Mouse (Mus musculus): ENCODE results near the gene Abca1.

Abca1 gene

DNA sequence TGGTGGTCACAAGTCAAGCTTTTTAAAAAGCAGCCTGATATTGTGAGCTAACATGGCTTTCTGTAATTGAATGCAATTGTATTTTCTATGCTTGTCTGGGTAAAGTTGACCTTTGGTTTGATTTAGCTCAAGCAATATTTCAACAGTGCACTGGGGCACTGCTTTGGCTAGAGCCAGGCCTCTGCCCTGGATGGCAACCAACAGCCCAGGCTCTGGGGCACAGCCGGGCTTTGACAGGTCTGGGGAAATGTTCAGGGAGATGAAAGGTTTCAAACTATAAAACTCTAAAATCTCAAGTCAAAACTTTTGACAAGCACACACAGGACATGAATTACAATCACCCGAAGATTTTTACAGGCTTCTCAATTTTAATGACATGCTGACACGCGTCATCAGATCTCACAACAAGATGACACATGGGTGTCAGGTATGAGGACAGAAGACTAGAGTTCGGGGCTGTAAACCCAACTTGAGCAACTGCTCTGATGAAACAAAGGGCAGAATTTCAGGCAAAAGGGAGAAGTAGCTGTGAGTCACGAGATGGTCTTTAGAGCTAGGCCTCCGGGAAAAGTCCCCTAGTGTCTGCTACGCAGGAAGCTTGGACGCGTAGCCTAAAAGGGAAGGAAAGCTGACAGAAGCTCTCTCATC lies 39.5 kb downstream of the Abca1 start:
- no peak for DNase-seq

- no peak for DNase-seq
Observed at GRCm38 (mm10) chr4:53118643-53119042, 41.1 kb downstream of the Abca1 start.

DNA sequence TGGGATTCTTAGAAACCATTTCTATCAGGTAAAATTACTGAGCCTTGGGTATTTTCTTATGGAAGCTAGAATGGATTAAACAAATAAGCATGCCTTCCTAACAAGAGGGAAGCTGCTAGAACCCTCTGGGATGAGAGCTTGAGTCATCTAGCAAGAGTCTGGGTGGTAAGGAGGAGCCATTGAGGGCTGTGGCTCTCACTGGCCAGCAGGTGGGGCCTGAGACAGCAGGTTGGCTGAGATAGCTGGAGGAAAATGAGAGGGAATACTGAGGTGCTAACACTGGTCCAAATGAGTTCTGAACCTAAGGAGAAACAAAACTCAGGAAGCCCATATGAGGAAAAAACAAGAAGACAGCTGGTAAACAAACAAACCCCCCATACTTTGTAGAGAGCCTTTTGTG lies 42.1 kb downstream of the Abca1 start:
- peak; percentile 12 for DNase-seq

DNA sequence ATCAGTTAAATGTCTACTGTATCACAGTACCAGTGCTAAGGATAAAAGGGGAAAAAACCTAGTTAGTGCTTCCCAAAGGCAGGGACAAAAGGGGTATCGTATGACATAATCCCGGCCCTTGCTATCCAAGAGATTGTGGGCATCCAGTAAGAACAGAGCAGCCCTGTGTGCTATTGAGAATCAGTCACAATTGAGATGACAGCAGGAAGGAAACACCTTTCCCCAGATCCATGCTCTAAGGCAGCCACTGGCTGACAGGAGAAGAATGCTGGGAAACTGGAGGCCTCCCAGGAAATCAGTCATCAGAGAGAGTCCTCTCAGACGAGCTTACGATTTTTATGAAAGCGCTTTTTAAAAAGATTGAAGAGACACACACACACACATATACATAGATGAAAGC lies 42.6 kb downstream of the Abca1 start:
- DNase-seq, result no peak

DNA sequence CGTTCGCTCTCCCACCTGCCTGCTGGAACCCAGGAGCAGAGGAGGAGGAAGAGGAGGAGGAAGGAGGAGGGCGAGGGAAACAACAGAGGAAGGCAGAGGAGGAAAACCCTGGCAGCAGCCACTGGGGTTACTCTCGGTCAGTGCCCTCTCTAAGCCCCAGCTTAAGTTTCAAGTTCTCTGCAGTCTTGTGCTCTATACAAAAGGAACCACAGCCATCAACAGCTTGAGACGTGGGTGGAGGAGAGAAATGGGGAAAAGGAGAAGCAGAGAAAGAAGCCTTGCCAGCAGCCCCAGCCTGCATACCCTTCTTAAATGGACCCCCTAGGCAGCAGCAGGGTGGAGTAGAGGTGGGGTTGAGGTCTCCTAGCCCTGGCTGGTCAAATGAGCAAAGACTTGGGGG lies 43.8 kb downstream of the Abca1 start:
- DNase-seq, result peak; percentile 57

DNA sequence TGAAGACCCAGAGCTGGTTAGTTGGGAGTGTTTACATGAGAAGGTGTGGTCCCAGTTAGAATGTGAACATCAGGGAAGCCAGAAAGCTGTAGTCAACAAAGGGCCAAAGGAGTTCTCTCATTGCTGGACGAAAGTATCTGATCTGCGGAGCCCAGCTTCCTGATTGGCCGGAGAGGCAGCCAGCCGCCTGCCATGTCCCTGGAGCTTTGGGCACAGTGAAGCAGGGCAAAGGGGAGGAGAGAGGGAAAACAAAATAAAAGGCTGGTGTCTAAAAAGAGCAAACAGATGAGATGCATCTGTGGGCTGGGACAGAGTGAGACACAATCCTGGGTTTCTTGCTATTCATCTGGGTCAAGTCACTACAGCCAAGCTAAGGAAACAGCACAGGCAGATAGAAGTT lies 44.3 kb downstream of the Abca1 start:
- DNase-seq, result peak; percentile 49

DNA sequence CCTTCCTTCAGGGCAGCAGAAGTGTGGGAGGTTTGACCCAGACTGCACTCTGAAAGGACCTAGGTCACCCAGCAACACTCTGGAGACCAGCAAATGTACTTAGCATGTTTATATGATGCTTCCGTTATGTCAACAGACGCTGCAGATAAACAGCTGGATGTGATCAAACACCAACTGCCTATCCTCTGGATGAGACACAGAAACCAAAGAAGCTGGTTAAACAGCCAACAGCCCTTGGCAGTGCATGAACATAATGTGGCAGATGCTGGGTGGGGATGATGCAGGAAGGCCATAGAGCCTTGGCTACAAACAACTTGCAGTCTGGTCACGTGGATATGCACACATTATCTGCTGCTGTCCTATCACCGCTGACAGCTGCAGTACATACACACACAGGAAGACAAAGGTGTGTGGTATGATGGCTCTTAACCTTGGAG lies 47.8 kb downstream of the Abca1 start:
- no peak for DNase-seq

DNA sequence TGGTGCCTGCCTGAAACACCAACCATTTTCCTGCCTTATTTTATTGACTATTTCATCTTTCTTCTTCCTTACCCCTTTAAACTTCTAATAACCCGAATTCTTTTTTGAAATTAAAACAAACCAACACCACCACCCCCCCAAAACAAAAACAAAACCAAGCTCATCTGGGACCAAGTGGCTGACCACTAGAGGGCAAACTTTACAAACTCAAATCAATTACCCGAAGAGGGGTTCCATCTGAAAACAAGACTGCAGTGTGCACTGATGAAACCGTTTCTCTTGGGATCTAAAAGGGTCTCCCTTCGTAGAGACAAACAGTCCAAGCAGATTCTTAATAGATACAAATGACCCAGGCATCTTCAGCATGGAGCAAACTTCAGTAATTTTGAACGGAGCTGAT lies 49.3 kb downstream of the Abca1 start:
- DNase-seq, result peak; percentile 58

- peak; percentile 16 for DNase-seq
Observed at GRCm38 (mm10) chr4:53109381-53109928, 50.2 kb downstream of the Abca1 start.

DNA sequence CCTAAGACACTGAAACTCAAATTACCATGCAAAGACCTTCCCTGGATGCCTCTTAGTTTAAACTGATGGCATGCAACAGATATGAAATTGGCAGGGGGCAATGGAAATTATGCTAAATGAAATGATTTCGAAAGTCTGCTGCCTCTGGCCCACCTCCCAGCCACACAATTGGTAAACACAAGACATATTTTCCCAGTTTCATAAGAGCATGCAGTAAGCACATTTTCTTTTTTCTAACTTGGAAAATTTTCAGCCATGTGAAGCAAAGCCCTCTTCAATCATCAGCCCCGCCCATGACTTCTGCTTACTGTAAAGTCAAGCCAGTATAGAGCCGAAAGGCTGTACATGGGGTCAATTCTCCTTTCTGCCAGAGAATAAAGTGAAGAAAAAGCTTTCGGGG lies 51.5 kb downstream of the Abca1 start:
- no peak for DNase-seq

GRCm38 (mm10) chr4:53106732-53107131 lies 53.0 kb downstream of the Abca1 start:
- DNase-seq, result no peak

DNA sequence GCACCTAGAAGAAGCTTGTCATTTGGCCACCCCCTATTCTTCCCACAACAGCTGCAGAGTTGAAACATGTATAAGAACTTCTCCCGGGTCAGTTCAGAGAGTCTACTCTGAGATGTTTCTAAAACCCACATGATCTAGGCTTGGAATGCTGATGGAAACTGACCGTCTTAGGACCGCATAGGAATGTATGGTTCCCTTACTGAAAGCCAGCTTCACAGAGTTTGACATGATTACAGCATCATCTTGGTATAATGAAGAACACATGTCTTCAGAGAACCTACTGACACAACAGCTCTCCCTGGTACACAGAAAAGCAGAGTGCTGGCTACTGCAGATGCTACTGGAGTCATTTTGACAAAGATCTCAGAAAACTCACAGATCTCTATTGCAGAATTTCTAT lies 53.6 kb downstream of the Abca1 start:
- no peak for DNase-seq

- no peak for DNase-seq
Observed at GRCm38 (mm10) chr4:53104634-53105033, 55.1 kb downstream of the Abca1 start.

GRCm38 (mm10) chr4:53102529-53102928 lies 57.2 kb downstream of the Abca1 start:
- no peak for DNase-seq

DNA sequence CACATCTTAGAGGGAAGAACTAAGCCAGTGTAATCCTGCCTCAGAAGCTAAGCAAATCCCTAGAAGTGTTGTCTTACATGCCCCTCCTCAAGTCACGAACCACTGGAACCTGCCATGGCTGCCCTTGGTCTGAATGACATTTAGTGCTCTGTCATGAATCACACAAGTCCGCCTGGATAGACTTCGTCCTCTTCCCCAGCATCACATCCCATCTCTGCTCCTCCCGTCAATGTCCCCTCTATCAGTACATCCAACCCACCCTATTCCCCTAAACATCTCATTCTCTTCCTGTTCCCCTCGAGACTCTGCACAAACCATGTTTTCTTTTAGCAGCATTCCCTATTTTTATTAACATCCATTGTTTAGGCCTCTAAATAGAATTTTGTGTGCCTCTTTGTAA lies 58.4 kb downstream of the Abca1 start:
- DNase-seq, result no peak

DNA sequence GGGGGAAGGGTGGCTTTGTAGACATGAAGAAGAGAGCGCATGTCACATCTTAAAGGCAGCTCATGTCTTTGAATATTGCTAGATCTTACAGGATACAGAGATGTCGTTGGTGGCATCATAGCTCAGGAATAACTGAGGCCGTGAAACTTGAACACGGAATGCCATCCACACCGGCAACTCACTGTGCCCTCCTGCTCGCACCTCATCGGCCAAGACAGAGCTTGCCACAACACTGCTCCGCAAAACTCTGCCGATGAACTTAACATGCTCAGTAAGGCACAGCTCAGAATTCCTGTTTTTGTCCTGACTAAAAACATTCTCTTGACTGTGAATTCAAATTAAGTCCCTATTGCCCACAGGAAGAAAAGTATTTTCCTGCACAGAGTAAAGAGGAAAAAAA lies 59.2 kb downstream of the Abca1 start:
- DNase-seq, result no peak

DNA sequence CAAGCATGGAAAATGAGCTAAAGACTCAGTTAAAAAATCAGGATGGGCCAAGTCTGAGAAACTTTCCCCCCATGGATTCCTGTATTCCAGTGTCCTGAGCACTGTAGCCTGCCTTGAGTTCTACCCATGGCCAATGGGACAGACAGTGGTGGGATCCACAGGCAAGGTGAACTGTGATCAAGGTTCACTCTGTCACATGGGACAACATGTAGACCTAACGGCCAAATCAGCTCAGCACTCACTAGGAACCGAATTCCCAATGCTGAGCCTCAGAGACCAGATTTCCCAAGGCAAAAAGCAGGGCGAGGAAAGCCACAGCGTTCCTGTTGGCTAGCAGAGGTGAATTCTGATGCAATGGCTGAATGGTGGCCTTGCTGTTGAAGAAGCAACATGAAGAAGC lies 64.8 kb downstream of the Abca1 start:
- no peak for DNase-seq

DNA sequence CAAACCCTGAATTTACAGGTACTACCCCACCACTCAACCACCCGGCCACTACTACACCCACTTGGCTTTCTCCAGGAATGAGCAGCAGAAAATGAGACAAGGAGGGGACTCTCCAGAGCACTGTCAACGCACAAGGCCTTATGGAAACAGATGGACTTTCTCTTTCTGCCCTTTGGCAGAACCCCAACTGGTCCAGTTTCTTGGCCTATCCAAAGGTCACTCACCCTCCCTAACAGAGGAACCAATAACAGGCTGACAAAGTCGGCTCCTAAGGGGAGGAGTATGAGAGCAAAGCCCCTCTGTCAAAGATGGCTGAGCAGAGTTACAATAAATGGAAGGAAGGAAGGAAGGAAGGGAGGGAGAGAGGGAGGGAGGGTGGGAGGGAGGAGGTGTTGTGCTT lies 65.4 kb downstream of the Abca1 start:
- DNase-seq, result no peak

DNA sequence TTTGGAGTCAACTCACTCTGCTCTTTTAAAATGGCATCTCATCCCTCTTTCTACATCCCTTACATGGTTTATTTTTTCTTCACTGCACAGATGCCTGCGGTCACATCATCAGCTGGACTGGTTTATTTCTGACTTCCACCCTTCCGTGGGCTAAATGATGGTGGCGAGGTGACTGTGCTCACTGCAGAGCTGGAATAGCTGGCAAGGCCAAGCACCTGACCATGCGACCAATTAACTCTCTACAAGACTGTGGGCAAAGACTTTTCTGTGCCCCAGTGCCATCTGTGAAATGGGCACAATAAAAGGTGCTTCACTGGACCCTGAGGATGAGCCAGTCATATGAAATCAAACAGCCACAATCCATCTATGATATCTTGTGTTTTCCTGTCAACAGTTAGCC lies 66.1 kb downstream of the Abca1 start:
- DNase-seq, result no peak

- no peak for DNase-seq
Observed at GRCm38 (mm10) chr4:53089641-53090040, 70.1 kb downstream of the Abca1 start.

- no peak for DNase-seq
Observed at GRCm38 (mm10) chr4:53088999-53089398, 70.7 kb downstream of the Abca1 start.

DNA sequence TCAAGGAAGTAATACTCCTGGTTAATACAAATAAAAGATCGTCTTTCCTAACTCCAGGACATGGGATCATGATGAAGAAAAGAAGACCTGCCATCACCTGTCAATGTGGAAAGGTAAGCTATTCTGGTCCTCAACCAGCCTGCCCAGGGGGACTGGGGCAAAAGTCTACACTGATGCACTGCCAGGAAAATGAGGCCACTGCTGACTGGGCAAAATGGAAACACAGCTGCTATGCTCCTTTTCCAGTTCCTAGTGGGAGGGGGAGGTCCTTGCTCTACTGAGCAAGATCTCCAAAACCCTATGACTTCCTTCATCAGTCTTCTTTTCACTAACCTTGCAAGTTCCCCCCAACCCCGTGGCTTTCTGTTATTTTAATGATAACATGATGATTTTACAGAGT lies 73.1 kb downstream of the Abca1 start:
- no peak for DNase-seq

- DNase-seq, result no peak
Observed at GRCm38 (mm10) chr4:53085634-53086033, 74.1 kb downstream of the Abca1 start.

DNA sequence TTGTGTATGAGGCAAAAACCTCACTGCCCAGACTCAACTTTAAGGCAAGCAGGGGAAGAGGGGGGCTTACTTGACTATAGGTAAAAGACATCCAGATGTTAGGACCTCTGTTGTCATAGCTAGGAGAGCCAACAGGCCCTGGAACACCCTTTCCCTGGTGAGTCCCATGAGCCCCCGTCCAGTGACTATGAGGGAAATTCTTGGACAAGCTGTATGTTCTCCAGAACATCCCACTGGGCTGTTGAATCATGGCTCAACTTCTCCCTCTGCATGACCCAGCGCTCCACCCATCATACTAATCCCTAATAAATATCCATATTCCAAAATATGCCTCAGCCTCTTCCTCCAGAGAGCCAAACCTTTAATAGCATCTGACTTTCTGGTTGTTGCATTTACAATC lies 76.6 kb downstream of the Abca1 start:
- DNase-seq, result no peak

DNA sequence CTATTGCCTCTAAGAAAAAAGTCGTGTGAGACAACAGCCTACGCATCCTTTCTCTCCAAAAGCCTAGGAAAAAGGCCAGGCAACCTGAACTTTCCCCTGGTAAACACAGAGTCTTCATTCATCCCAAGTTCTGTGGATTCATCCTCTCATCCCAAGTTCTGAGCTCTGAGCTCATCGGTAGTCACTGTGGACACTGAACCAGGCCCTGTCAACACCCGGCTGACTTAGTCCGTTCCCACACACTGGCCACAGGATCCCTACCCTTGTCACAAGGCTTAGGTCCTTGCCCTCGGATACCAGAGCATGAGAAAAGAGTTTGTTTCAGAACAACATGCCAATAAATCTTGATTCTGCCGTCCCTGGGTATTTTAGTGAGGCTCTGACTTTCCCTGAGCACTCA lies 77.2 kb downstream of the Abca1 start:
- DNase-seq, result no peak
